Comparison of ENCODE assay signal across 8 mouse cellular contexts in the genomic region with DNA sequence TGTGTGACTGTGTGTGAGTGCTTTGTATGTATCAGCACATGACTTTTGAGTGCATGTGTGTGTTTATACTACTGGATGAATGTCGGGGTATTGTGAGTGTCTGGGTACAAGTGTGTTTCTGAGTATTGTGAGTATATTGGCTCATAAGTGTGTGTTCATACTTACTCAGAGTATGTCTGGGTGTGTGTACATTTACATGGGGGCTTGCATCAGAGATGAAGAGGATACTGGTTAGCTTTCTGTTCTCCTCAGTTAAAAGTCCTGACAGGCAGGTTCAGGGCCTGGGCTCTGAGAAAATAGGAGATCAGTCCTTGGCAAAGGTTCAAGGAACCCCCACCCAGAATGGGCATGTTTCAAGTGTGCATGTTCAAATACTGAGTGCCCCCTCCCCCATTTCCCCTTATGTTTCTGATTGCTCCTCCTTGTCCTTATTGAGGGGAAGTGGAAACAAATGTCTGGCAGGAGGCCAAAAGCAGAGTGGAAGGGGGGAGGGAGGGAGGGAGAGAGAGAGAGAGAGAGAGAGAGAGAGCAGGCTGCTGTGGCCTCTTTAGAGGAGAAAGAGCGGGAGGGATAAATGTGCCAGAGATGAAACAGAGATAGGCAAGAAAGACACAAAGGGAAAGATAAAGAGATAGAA.
DNase-seq lines count a peak whose midpoint lies in the region; ATAC-seq and TF ChIP-seq lines count a peak whose summit lies in the region.

No protein-coding gene starts in this region.

- H3K4me2 ChIP-seq in embryonic facial prominence, embryonic 15.5 days (replicated peaks), result peak overlapping the region; percentile 24; the same call in 1 of the 2 replicates
- no peak overlapping the region for H3K4me2 ChIP-seq in hindbrain, embryonic 13.5 days
- H3K4me2 ChIP-seq in stomach, embryonic 15.5 days, result no peak overlapping the region

- 18% methylated on average over 2 of the region's 2 CpGs for WGBS in embryonic facial prominence, embryonic 15.5 days
- 71% methylated on average over 2 of the region's 2 CpGs for WGBS in hindbrain, embryonic 13.5 days
- 25% methylated on average over 2 of the region's 2 CpGs for WGBS in stomach, embryonic 15.5 days
- 71% methylated on average over 2 of the region's 2 CpGs for WGBS in cerebellum, adult 2 months

- ATAC-seq in embryonic facial prominence, embryonic 15.5 days (ENCODE audit: insufficient number of reproducible peaks, low FRiP score, low TSS enrichment, low read depth), result peak; percentile 69
- ATAC-seq in hindbrain, embryonic 13.5 days (ENCODE audit: low FRiP score), result peak; percentile 85
- ATAC-seq in stomach, embryonic 15.5 days (ENCODE audit: insufficient read depth, low FRiP score, low read depth), result peak; percentile 68

- no peak overlapping the region for H3K9ac ChIP-seq in embryonic facial prominence, embryonic 15.5 days
- H3K9ac ChIP-seq in hindbrain, embryonic 13.5 days, result no peak overlapping the region
- no peak overlapping the region for H3K9ac ChIP-seq in stomach, embryonic 15.5 days

- no peak for TF ChIP-seq POLR2A in cerebellum, adult 2 months (IDR thresholded peaks at IDR 0.05; ENCODE audit: borderline replicate concordance, insufficient read depth, low read length)

- no peaks in the 10 kb centered on the region for H3K27me3 ChIP-seq in embryonic facial prominence, embryonic 15.5 days
- H3K27me3 ChIP-seq in hindbrain, embryonic 13.5 days, result no peaks in the 10 kb centered on the region
- no peaks in the 10 kb centered on the region for H3K27me3 ChIP-seq in stomach, embryonic 15.5 days (replicated peaks)
- H3K27me3 ChIP-seq in cerebellum, adult 2 months (ENCODE audit: control insufficient read depth, insufficient read depth, low read length), result no peaks in the 10 kb centered on the region; the same call in 1 of the 2 replicates

- no peaks in the 10 kb centered on the region for H3K36me3 ChIP-seq in embryonic facial prominence, embryonic 15.5 days
- H3K36me3 ChIP-seq in hindbrain, embryonic 13.5 days, result no peaks in the 10 kb centered on the region
- no peaks in the 10 kb centered on the region for H3K36me3 ChIP-seq in stomach, embryonic 15.5 days

- H3K4me3 ChIP-seq in embryonic facial prominence, embryonic 15.5 days (replicated peaks), result no peak overlapping the region
- no peak overlapping the region for H3K4me3 ChIP-seq in hindbrain, embryonic 13.5 days
- no peak overlapping the region for H3K4me3 ChIP-seq in stomach, embryonic 15.5 days (replicated peaks)
- H3K4me3 ChIP-seq in cerebellum, adult 2 months (replicated peaks; ENCODE audit: insufficient read depth, low read depth, low read length), result no peak overlapping the region

- TF ChIP-seq CTCF in cerebellum, adult 2 months (IDR thresholded peaks at IDR 0.05; ENCODE audit: borderline replicate concordance, insufficient read depth, low read depth, low read length), result no peak

- no peaks in the 10 kb centered on the region for H3K9me3 ChIP-seq in embryonic facial prominence, embryonic 15.5 days (replicated peaks)
- no peaks in the 10 kb centered on the region for H3K9me3 ChIP-seq in hindbrain, embryonic 13.5 days
- H3K9me3 ChIP-seq in stomach, embryonic 15.5 days, result no peaks in the 10 kb centered on the region

- H3K27ac ChIP-seq in embryonic facial prominence, embryonic 15.5 days (replicated peaks), result peak overlapping the region; percentile 93
- peak overlapping the region; percentile 50 for H3K27ac ChIP-seq in hindbrain, embryonic 13.5 days
- H3K27ac ChIP-seq in stomach, embryonic 15.5 days, result peak overlapping the region; percentile 75
- no peak overlapping the region for H3K27ac ChIP-seq in cerebellum, adult 2 months (ENCODE audit: insufficient read depth, low read length)

- peaks cover 40% of the 10 kb centered on the region for H3K4me1 ChIP-seq in embryonic facial prominence, embryonic 15.5 days
- peaks cover 18% of the 10 kb centered on the region for H3K4me1 ChIP-seq in hindbrain, embryonic 13.5 days (replicated peaks)
- H3K4me1 ChIP-seq in stomach, embryonic 15.5 days, result peaks cover 23% of the 10 kb centered on the region
- H3K4me1 ChIP-seq in cerebellum, adult 2 months (ENCODE audit: control insufficient read depth, insufficient read depth, low read length), result peaks cover 3% of the 10 kb centered on the region; the same call in 1 of the 2 replicates

- peak; percentile 82 for DNase-seq in heart, adult 11 months
- no peak for DNase-seq in heart, adult 9 months (ENCODE audit: low spot score in 2 of 2)
- peak; percentile 66 for DNase-seq in lung, postnatal 14 days
- DNase-seq in cerebellum, adult 2 months, result no peak
- no peak for DNase-seq in right cerebral cortex, postnatal 25 days

Comparison
In these comparisons a context has a peak if more than half of its experiments do, and no peak if none do; other contexts are left out.
1. DNase-seq: peak in heart, adult 11 months (single experiment) and lung, postnatal 14 days (single experiment); none in heart, adult 9 months (0 of 2), cerebellum, adult 2 months (0 of 2) and right cerebral cortex, postnatal 25 days (single experiment).
2. Peak in every context shown above with its lines, with median percentiles within 50 percentile points of each other: ATAC-seq.